Mouse (Mus musculus): Measurements from ENCODE around the gene Asb7. TPM values are rescaled to one million over a fixed set of nuclear protein-coding genes. Genes with fewer than 3 reads are reported as not detected.

Gene Asb7
- polyA plus RNA-seq, 1 experiment from 2014 or later, result 14.6 TPM

- H3K36me3 ChIP-seq (ENCODE audit: control insufficient read depth, insufficient read depth, low read length), result peaks cover 6% of the 10 kb centered on the region; the same call in 1 of the 2 replicates
- WGBS, result 85% methylated on average over 4 of the region's 4 CpGs
- H3K4me3 ChIP-seq (ENCODE audit: low read depth, low read length), result no peak overlapping the region
- no peaks in the 10 kb centered on the region for H3K27me3 ChIP-seq (replicated peaks; ENCODE audit: control insufficient read depth, insufficient read depth, low read length)
- H3K27ac ChIP-seq (ENCODE audit: low read depth), result no peak overlapping the region
- H3K9me3 ChIP-seq (ENCODE audit: control insufficient read depth, low read length), result no peaks in the 10 kb centered on the region
- H3K4me1 ChIP-seq (replicated peaks; ENCODE audit: control insufficient read depth, insufficient read depth, low read length), result no peaks in the 10 kb centered on the region
- H3K4me2 ChIP-seq (ENCODE audit: low read length), result no peak overlapping the region
- ATAC-seq (replicated peaks; ENCODE audit: low FRiP score, low TSS enrichment, low read depth) (no peak), DNase-seq (ENCODE audit: low spot score) (no peak)
- no peak overlapping the region for H3K9ac ChIP-seq (ENCODE audit: low read length)
Measured at GRCm38 (mm10) chr7:66724514-66724913, 35.1 kb upstream of the Asb7 start.

- ATAC-seq (replicated peaks; ENCODE audit: low FRiP score, low TSS enrichment, low read depth) (no peak), DNase-seq (ENCODE audit: low spot score) (no peak)
- Histone ChIP-seq H3K27ac (ENCODE audit: low read depth) (no peak overlapping the region), H3K9ac (ENCODE audit: low read length) (no peak overlapping the region), H3K27me3 (replicated peaks; ENCODE audit: control insufficient read depth, insufficient read depth, low read length) (no peaks in the 10 kb centered on the region), H3K4me3 (ENCODE audit: low read depth, low read length) (no peak overlapping the region), H3K9me3 (ENCODE audit: control insufficient read depth, low read length) (no peaks in the 10 kb centered on the region), H3K4me1 (replicated peaks; ENCODE audit: control insufficient read depth, insufficient read depth, low read length) (no peaks in the 10 kb centered on the region; the same call in 1 of the 2 replicates), H3K36me3 (ENCODE audit: control insufficient read depth, insufficient read depth, low read length) (peaks cover 50% of the 10 kb centered on the region), H3K4me2 (ENCODE audit: low read length) (no peak overlapping the region)
- WGBS, result 46% methylated on average over 2 of the region's 2 CpGs
Measured at GRCm38 (mm10) chr7:66711166-66711565, 21.8 kb upstream of the Asb7 start.

GRCm38 (mm10) chr7:66704631-66705030, 15.2 kb upstream of the Asb7 start:
- H3K27me3 ChIP-seq (replicated peaks; ENCODE audit: control insufficient read depth, insufficient read depth, low read length), result no peaks in the 10 kb centered on the region
- WGBS, result 93% methylated on average over 3 of the region's 3 CpGs
- no peak overlapping the region for H3K9ac ChIP-seq (ENCODE audit: low read length)
- peaks cover 23% of the 10 kb centered on the region for H3K36me3 ChIP-seq (ENCODE audit: control insufficient read depth, insufficient read depth, low read length)
- H3K4me3 ChIP-seq (ENCODE audit: low read depth, low read length), result no peak overlapping the region
- ATAC-seq (replicated peaks; ENCODE audit: low FRiP score, low TSS enrichment, low read depth) (no peak), DNase-seq (ENCODE audit: low spot score) (no peak)
- no peak overlapping the region for H3K27ac ChIP-seq (ENCODE audit: low read depth)
- no peak overlapping the region for H3K4me2 ChIP-seq (ENCODE audit: low read length)
- H3K9me3 ChIP-seq (ENCODE audit: control insufficient read depth, low read length), result no peaks in the 10 kb centered on the region
- H3K4me1 ChIP-seq (replicated peaks; ENCODE audit: control insufficient read depth, insufficient read depth, low read length), result no peaks in the 10 kb centered on the region

- H3K4me1 ChIP-seq (replicated peaks; ENCODE audit: control insufficient read depth, insufficient read depth, low read length), result no peaks in the 10 kb centered on the region
- H3K4me2 ChIP-seq (ENCODE audit: low read length), result no peak overlapping the region
- DNase-seq (ENCODE audit: low spot score), result no peak
- no peak overlapping the region for H3K4me3 ChIP-seq (ENCODE audit: low read depth, low read length)
- H3K9me3 ChIP-seq (ENCODE audit: control insufficient read depth, low read length), result no peaks in the 10 kb centered on the region
- WGBS, result 87% methylated on average over 7 of the region's 7 CpGs
- ATAC-seq (replicated peaks; ENCODE audit: low FRiP score, low TSS enrichment, low read depth), result no peak
- H3K27ac ChIP-seq (ENCODE audit: low read depth), result no peak overlapping the region
- peaks cover 24% of the 10 kb centered on the region; the same call in 1 of the 2 replicates for H3K36me3 ChIP-seq (ENCODE audit: control insufficient read depth, insufficient read depth, low read length)
- H3K27me3 ChIP-seq (replicated peaks; ENCODE audit: control insufficient read depth, insufficient read depth, low read length), result no peaks in the 10 kb centered on the region
- H3K9ac ChIP-seq (ENCODE audit: low read length), result no peak overlapping the region
Measured at GRCm38 (mm10) chr7:66702721-66703120, 13.3 kb upstream of the Asb7 start.

GRCm38 (mm10) chr7:66694467-66694866, 5.1 kb upstream of the Asb7 start:
- no peak overlapping the region for H3K4me3 ChIP-seq (ENCODE audit: low read depth, low read length)
- H3K9ac ChIP-seq (ENCODE audit: low read length), result no peak overlapping the region
- no peak overlapping the region for H3K4me2 ChIP-seq (ENCODE audit: low read length)
- H3K4me1 ChIP-seq (replicated peaks; ENCODE audit: control insufficient read depth, insufficient read depth, low read length), result peaks cover 4% of the 10 kb centered on the region
- DNase-seq (ENCODE audit: low spot score), result no peak
- H3K27ac ChIP-seq (ENCODE audit: low read depth), result no peak overlapping the region
- H3K36me3 ChIP-seq (ENCODE audit: control insufficient read depth, insufficient read depth, low read length), result 0 out of 2 replicates have a peak, but pooled peaks cover 24% of the 10 kb centered on the region
- WGBS, result 69% methylated on average over 7 of the region's 7 CpGs
- H3K9me3 ChIP-seq (ENCODE audit: control insufficient read depth, low read length), result no peaks in the 10 kb centered on the region
- ATAC-seq (replicated peaks; ENCODE audit: low FRiP score, low TSS enrichment, low read depth), result no peak
- H3K27me3 ChIP-seq (replicated peaks; ENCODE audit: control insufficient read depth, insufficient read depth, low read length), result no peaks in the 10 kb centered on the region

GRCm38 (mm10) chr7:66689620-66690360, 394 bp upstream of the Asb7 start, which contains the start of gene Lins1:
Gene Lins1, plus strand, starts transcription at chr7:66689889.
- peak within 1 kb of the TSS; percentile 82 for H3K27ac ChIP-seq (ENCODE audit: low read depth)
- H3K36me3 ChIP-seq (ENCODE audit: control insufficient read depth, insufficient read depth, low read length), result peaks cover 18% of the 10 kb centered on the region
- H3K9ac ChIP-seq (ENCODE audit: low read length), result peak within 1 kb of the TSS; percentile 75
- peak within 1 kb of the TSS; percentile 79 for H3K4me3 ChIP-seq (ENCODE audit: low read depth, low read length)
- under 1% methylated on average over 52 of the region's 52 CpGs for WGBS
- H3K27me3 ChIP-seq (replicated peaks; ENCODE audit: control insufficient read depth, insufficient read depth, low read length), result no peaks in the 10 kb centered on the region
- H3K4me2 ChIP-seq (ENCODE audit: low read length), result peak within 1 kb of the TSS; percentile 97
- H3K4me1 ChIP-seq (replicated peaks; ENCODE audit: control insufficient read depth, insufficient read depth, low read length), result peaks cover 10% of the 10 kb centered on the region
- peak; percentile 99 for ATAC-seq (replicated peaks; ENCODE audit: low FRiP score, low TSS enrichment, low read depth)
- DNase-seq (ENCODE audit: low spot score), result peak; percentile 95
- H3K9me3 ChIP-seq (ENCODE audit: control insufficient read depth, low read length), result no peaks in the 10 kb centered on the region

- H3K4me2 ChIP-seq (ENCODE audit: low read length), result peak overlapping the region; percentile 97
- H3K9ac ChIP-seq (ENCODE audit: low read length), result peak overlapping the region; percentile 66
- 0% methylated on average over 5 of the region's 5 CpGs for WGBS
- peaks cover 10% of the 10 kb centered on the region for H3K4me1 ChIP-seq (replicated peaks; ENCODE audit: control insufficient read depth, insufficient read depth, low read length)
- H3K27ac ChIP-seq (ENCODE audit: low read depth), result peak overlapping the region; percentile 38
- H3K27me3 ChIP-seq (replicated peaks; ENCODE audit: control insufficient read depth, insufficient read depth, low read length), result no peaks in the 10 kb centered on the region
- ATAC-seq (replicated peaks; ENCODE audit: low FRiP score, low TSS enrichment, low read depth) (no peak), DNase-seq (ENCODE audit: low spot score) (peak; percentile 55)
- peaks cover 17% of the 10 kb centered on the region for H3K36me3 ChIP-seq (ENCODE audit: control insufficient read depth, insufficient read depth, low read length)
- no peaks in the 10 kb centered on the region for H3K9me3 ChIP-seq (ENCODE audit: control insufficient read depth, low read length)
- H3K4me3 ChIP-seq (ENCODE audit: low read depth, low read length), result peak overlapping the region; percentile 79
Measured at GRCm38 (mm10) chr7:66688721-66689120, 675 bp downstream of the Asb7 start.

- no peaks in the 10 kb centered on the region for H3K27me3 ChIP-seq (replicated peaks; ENCODE audit: control insufficient read depth, insufficient read depth, low read length)
- peaks cover 55% of the 10 kb centered on the region for H3K36me3 ChIP-seq (ENCODE audit: control insufficient read depth, insufficient read depth, low read length)
- H3K4me2 ChIP-seq (ENCODE audit: low read length), result no peak overlapping the region
- ATAC-seq (replicated peaks; ENCODE audit: low FRiP score, low TSS enrichment, low read depth) (no peak), DNase-seq (ENCODE audit: low spot score) (no peak)
- WGBS, result 86% methylated on average over 5 of the region's 5 CpGs
- H3K9me3 ChIP-seq (ENCODE audit: control insufficient read depth, low read length), result no peaks in the 10 kb centered on the region
- H3K27ac ChIP-seq (ENCODE audit: low read depth), result no peak overlapping the region
- H3K9ac ChIP-seq (ENCODE audit: low read length), result no peak overlapping the region
- H3K4me1 ChIP-seq (replicated peaks; ENCODE audit: control insufficient read depth, insufficient read depth, low read length), result no peaks in the 10 kb centered on the region
- no peak overlapping the region for H3K4me3 ChIP-seq (ENCODE audit: low read depth, low read length)
Measured at GRCm38 (mm10) chr7:66682119-66682863, 7.1 kb downstream of the Asb7 start.
